Mouse (Mus musculus) embryonic fibroblast, embryonic 13.5 days (primary cell): ENCODE results near the gene Lcorl.

Source experiments
- CTCF ChIP-seq: IDR thresholded peaks from 2 replicates; pipeline ENCODE4 v1.5.1; 2011; ENCODE audit warnings: mild to moderate bottlenecking, control low read depth, low read length, moderate library complexity, borderline replicate concordance; ENCODE audit not compliant: insufficient read depth
- POLR2A ChIP-seq: IDR thresholded peaks from 2 replicates; pipeline ENCODE4 v1.6.1; 2011; ENCODE audit warnings: low read depth, mild to moderate bottlenecking, control low read depth, low read length, moderate library complexity

DNA sequence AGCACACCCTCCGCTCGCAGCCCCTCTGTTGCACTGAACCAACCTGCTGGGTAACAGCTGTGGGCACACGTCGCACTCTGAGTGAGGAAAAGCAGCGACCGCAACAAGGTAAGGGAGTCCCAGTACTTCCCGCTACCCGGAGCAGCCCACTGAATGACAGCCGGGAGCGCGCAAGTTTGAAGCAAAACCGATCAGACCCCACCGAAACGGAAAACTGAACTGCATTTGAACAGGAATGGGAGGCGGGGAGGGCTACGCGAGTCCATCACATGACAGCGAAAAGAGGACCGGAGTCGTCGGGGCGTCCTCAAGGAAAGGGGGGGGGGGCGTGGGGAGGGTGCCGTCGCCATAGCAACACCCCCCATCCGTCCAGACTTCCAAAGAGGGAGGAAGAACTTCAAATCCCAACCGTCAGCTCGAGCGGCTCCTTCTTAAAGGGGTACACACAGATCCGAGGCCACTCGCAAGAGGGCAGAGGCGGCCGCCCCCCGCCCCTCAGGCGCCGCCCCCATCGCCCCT lies 1.1 kb downstream of the Lcorl start:
- TF ChIP-seq CTCF: no peak
- no peak; the same call in 1 of the 2 replicates for TF ChIP-seq POLR2A
